Mouse (Mus musculus) small intestine, adult 2 months (tissue): ENCODE measurements around the gene Cdc42se2.

Source experiments
- CTCF ChIP-seq: fragments of 200-500 bp; IDR thresholded peaks from 2 replicates; pipeline ENCODE4 v1.5.1; 2012; ENCODE audit warnings: low read depth, mild to moderate bottlenecking, control low read depth, inconsistent platforms, low read length, moderate library complexity, mixed read lengths; ENCODE audit not compliant: insufficient replicate concordance, insufficient read length; ENCODE audit errors: extremely low read depth
- POLR2A ChIP-seq: fragments of 200-500 bp; IDR thresholded peaks from 2 replicates; pipeline ENCODE4 v1.6.1; 2012; ENCODE audit warnings: low read depth, mild to moderate bottlenecking, control low read depth, inconsistent platforms, low read length, moderate library complexity

DNA sequence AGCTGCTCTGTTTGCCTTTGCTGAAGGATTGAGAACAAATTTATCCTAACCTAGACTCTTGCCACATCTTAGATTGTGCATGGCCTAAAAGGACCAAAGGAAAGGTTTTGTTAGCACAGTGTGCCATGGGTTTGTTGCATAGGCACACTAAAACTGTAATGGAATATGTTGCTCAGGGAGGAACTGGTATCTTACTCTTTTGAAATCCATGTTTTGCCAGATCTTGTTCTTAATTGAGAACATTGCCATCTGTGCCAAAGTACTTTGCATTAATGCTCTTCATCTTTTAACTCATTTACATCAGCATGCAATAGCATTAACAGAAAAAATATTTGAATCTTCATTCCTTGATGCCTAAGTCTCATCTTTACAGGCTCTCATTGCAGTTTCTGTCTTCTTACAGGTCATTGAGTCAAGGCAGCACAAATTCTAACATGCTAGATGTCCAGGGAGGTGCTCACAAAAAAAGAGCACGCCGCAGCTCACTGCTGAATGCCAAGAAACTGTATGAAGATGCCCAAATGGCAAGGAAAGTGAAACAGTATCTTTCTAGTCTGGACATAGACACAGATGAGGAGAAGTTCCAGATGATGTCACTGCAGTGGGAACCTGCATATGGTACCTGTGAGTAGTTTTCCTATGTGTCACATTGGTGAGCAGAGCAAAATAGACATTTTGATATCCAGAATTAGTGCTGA lies 111.5 kb downstream of the Cdc42se2 start:
- TF ChIP-seq POLR2A: no peak
- no peak for TF ChIP-seq CTCF
